Mouse (Mus musculus): ENCODE data around the gene Spib.

DNA sequence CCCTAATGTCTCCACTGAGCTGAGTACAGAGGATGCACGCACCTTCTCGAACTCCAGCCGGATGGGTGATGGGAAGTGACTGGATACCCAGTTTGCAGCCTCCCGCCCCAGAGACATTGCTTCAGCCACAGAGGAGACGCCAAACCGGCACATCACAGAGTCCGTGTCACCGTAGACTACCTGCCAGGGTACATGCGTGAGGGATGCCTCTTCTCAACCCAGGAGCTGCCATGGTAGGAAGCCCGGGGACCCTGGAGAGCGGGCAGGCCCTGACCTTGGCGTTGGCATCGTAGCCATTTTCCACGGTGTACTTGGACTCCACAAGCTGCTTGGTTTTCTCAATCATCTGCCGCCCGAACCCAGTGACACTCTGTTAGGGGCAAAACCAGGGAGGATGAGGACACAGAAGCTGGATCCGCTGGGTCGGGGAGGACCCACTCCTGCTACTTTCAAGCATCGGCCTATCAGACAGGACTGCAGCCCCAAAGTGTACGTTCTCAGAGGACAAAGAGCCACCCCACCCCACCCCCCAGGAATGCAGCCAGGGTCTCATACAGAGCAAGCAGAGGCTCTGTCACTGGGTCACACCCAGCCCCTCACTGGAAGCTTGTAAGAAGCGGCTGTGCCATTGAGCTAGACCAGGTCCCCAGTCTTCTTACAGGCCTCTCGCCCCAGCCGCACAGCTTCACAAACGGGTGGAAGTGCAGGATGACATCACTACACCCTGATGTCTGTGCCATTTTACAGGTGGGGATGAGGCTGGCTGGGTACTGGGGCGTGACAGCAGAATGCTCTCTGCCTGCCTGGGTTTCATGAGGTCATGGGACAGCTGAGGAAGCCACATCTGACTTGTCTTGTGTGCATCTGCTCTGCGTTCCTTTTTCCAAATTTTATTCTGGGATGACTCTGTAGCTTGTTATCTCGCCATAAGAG, 4.1 kb upstream of the Spib start:
- TF ChIP-seq CTCF (IDR thresholded peaks at IDR 0.05) (no peak), EP300 (IDR thresholded peaks at IDR 0.05; ENCODE audit: insufficient read depth, low read depth, low read length) (no peak), POLR2A (IDR thresholded peaks at IDR 0.05; ENCODE audit: insufficient read depth, low read depth, low read length) (no peak)
